Mouse (Mus musculus) midbrain, embryonic 11.5 days (tissue): Measurements from ENCODE around the gene Chmp6. TPM values are rescaled to one million over a fixed set of nuclear protein-coding genes. Genes with fewer than 3 reads are reported as not detected.

Source experiments
- ATAC-seq: fragments of 200-750 bp; cut with Nextera tagmentation; 2 replicates; pipeline ENCODE4 v1.8.0; 2017; ENCODE audit warnings: moderate TSS enrichment, moderate library complexity; ENCODE audit not compliant: low FRiP score
- DNase-seq: peaks from one replicate; pipeline ENCODE4 v3.0.0; 2015; ENCODE audit warnings: low spot score; ENCODE audit errors: missing footprints
- H3K27ac ChIP-seq: fragments of 300-500 bp; sonication (generic); 2 replicates; pipeline ENCODE4 v1.5.1; 2014; ENCODE audit warnings: low read depth, low read length
- H3K27me3 ChIP-seq: fragments of 300-500 bp; sonication (generic); 2 replicates; pipeline ENCODE4 v1.6.1; 2014; ENCODE audit warnings: mild to moderate bottlenecking, low read length, moderate library complexity, mixed read lengths; ENCODE audit not compliant: control insufficient read depth, insufficient read depth
- H3K36me3 ChIP-seq: fragments of 300-500 bp; sonication (generic); 2 replicates; pipeline ENCODE4 v1.6.1; 2014; ENCODE audit warnings: mild to moderate bottlenecking, low read length, moderate library complexity, mixed read lengths; ENCODE audit not compliant: control insufficient read depth, insufficient read depth
- H3K4me1 ChIP-seq: fragments of 300-500 bp; sonication (generic); 2 replicates; pipeline ENCODE4 v1.6.1; 2014; ENCODE audit warnings: low read length; ENCODE audit not compliant: control insufficient read depth, insufficient read depth
- H3K4me2 ChIP-seq: fragments of 300-500 bp; sonication (generic); 2 replicates; pipeline ENCODE4 v1.6.1; 2014; ENCODE audit warnings: mild to moderate bottlenecking, moderate library complexity
- H3K4me3 ChIP-seq: fragments of 300-500 bp; sonication (generic); 2 replicates; pipeline ENCODE4 v1.5.1; 2014; ENCODE audit warnings: low read depth, low read length
- H3K9ac ChIP-seq: fragments of 300-500 bp; sonication (generic); 2 replicates; pipeline ENCODE4 v1.6.1; 2014; ENCODE audit warnings: low read length
- H3K9me3 ChIP-seq: fragments of 300-500 bp; sonication (generic); 2 replicates; pipeline ENCODE4 v1.6.1; 2016; ENCODE audit warnings: low read length; ENCODE audit not compliant: control insufficient read depth
- WGBS: fragments of 180-500 bp; shearing (Covaris S2); extraction: QIAGEN DNeasy Blood & Tissue Kit; methylation state at CpG from one replicate; pipeline ENCODE4 v1.1.7; 2014; 5-methylcytosine and 5-hydroxymethylcytosine counted together
- polyA plus RNA-seq: library from polyadenylated mRNA; unstranded; fragments of >200 nt; fragmentation: Nextera tagmentation; extraction: Ambion mirVana; gene quantifications from 2 replicates; pipeline ENCODE4 v1.2.1, GENCODE M21; 2014

Chmp6 gene
- polyA plus RNA-seq, 1 experiment from 2014 or later = 91.8 TPM

GRCm38 (mm10) chr11:119967401-119967800, 54.2 kb downstream of the Chmp6 start:
- Histone ChIP-seq H3K9me3 (no peaks in the 10 kb centered on the region), H3K36me3 (no peaks in the 10 kb centered on the region), H3K4me3 (no peak overlapping the region), H3K9ac (no peak overlapping the region), H3K4me2 (no peak overlapping the region), H3K4me1 (peaks cover 19% of the 10 kb centered on the region), H3K27ac (no peak overlapping the region), H3K27me3 (no peaks in the 10 kb centered on the region)
- WGBS = 69% methylated on average over 8 of the region's 8 CpGs
- ATAC-seq (no peak), DNase-seq (no peak)

GRCm38 (mm10) chr11:119967892-119968291, 54.7 kb downstream of the Chmp6 start:
- H3K27me3 ChIP-seq = no peaks in the 10 kb centered on the region
- no peak overlapping the region for H3K4me2 ChIP-seq
- no peak for DNase-seq
- no peak overlapping the region for H3K4me3 ChIP-seq
- peaks cover 19% of the 10 kb centered on the region for H3K4me1 ChIP-seq
- H3K27ac ChIP-seq = no peak overlapping the region
- no peak for ATAC-seq
- 84% methylated on average over 2 of the region's 2 CpGs for WGBS
- no peak overlapping the region for H3K9ac ChIP-seq
- no peaks in the 10 kb centered on the region for H3K36me3 ChIP-seq
- no peaks in the 10 kb centered on the region for H3K9me3 ChIP-seq

Other genes with a start within 250 kb of the Chmp6 start
- 9.0 and 9.8 TPM in 2 replicates for gene Baiap2, start 29.3 kb downstream of the Chmp6 start, polyA plus RNA-seq
- gene Aatk, start 133.7 kb downstream of the Chmp6 start, polyA plus RNA-seq = 1.3 TPM in 2 replicates
- gene Cep131, start 173.4 kb downstream of the Chmp6 start, polyA plus RNA-seq = 24.9 and 28.9 TPM in 2 replicates
- gene Tepsin, start 185.3 kb downstream of the Chmp6 start, polyA plus RNA-seq = 12.3 and 14.2 TPM in 2 replicates
- gene Ndufaf8, start 185.5 kb downstream of the Chmp6 start, polyA plus RNA-seq = 58.4 and 61.3 TPM in 2 replicates
- 46.3 and 53.3 TPM in 2 replicates for gene Slc38a10, start 237.9 kb downstream of the Chmp6 start, polyA plus RNA-seq